Mouse (Mus musculus): ENCODE results near the gene Unc13a. TPM values are rescaled to one million over a fixed set of nuclear protein-coding genes. Genes with fewer than 3 reads are reported as not detected.
A peak's percentile ranks its signal among the peaks of the same experiment; 100 is the strongest.

Unc13a gene
- 17.8 and 20.6 TPM in 2 replicates for polyA plus RNA-seq (2014; fragmentation: Nextera tagmentation; extraction: Ambion mirVana)

GRCm38 (mm10) chr8:71671549-71671965 lies at the start of gene Unc13a:
TSS of gene Unc13a (minus strand) at chr8:71671757.
- no peaks in the 10 kb centered on the region for H3K9me3 ChIP-seq (ENCODE audit: control insufficient read depth, low read length)
- peaks cover 26% of the 10 kb centered on the region for H3K4me1 ChIP-seq (ENCODE audit: control insufficient read depth, insufficient read depth, low read length)
- no peaks in the 10 kb centered on the region for H3K27me3 ChIP-seq (ENCODE audit: control insufficient read depth, insufficient read depth, low read length)
- peak; percentile 75 for ATAC-seq (ENCODE audit: low read depth)
- peak within 1 kb of the TSS; percentile 90 for H3K27ac ChIP-seq (ENCODE audit: low read depth, low read length)
- H3K4me2 ChIP-seq (ENCODE audit: low read depth, low read length), result peak within 1 kb of the TSS; percentile 82
- H3K4me3 ChIP-seq (ENCODE audit: low read depth, low read length), result peak within 1 kb of the TSS; percentile 82
- 0% methylated on average over 42 of the region's 42 CpGs for WGBS
- no peaks in the 10 kb centered on the region for H3K36me3 ChIP-seq (ENCODE audit: control insufficient read depth, insufficient read depth, low read length)
- peak within 1 kb of the TSS; percentile 79 for H3K9ac ChIP-seq (replicated peaks; ENCODE audit: low read depth, low read length)

GRCm38 (mm10) chr8:71719928-71720457 lies 48.4 kb upstream of the Unc13a start:
- Histone ChIP-seq H3K9me3 (ENCODE audit: control insufficient read depth, low read length) (no peaks in the 10 kb centered on the region), H3K9ac (replicated peaks; ENCODE audit: low read depth, low read length) (no peak overlapping the region; the same call in 1 of the 2 replicates), H3K36me3 (ENCODE audit: control insufficient read depth, insufficient read depth, low read length) (peaks cover 18% of the 10 kb centered on the region), H3K4me2 (ENCODE audit: low read depth, low read length) (peak overlapping the region; percentile 4; the same call in 1 of the 2 replicates), H3K27me3 (ENCODE audit: control insufficient read depth, insufficient read depth, low read length) (no peaks in the 10 kb centered on the region), H3K27ac (ENCODE audit: low read depth, low read length) (peak overlapping the region; percentile 70; the same call in 1 of the 2 replicates), H3K4me3 (ENCODE audit: low read depth, low read length) (no peak overlapping the region), H3K4me1 (ENCODE audit: control insufficient read depth, insufficient read depth, low read length) (peaks cover 46% of the 10 kb centered on the region)
- ATAC-seq (ENCODE audit: low read depth), result peak; percentile 78
- WGBS, result 26% methylated on average over 7 of the region's 7 CpGs

- ATAC-seq (ENCODE audit: low read depth), result peak; percentile 46
- no peak overlapping the region for H3K9ac ChIP-seq (replicated peaks; ENCODE audit: low read depth, low read length)
- WGBS, result 22% methylated on average over 4 of the region's 4 CpGs
- peaks cover 39% of the 10 kb centered on the region for H3K4me1 ChIP-seq (ENCODE audit: control insufficient read depth, insufficient read depth, low read length)
- no peaks in the 10 kb centered on the region for H3K9me3 ChIP-seq (ENCODE audit: control insufficient read depth, low read length)
- no peaks in the 10 kb centered on the region for H3K27me3 ChIP-seq (ENCODE audit: control insufficient read depth, insufficient read depth, low read length)
- H3K27ac ChIP-seq (ENCODE audit: low read depth, low read length), result peak overlapping the region; percentile 52
- H3K4me2 ChIP-seq (ENCODE audit: low read depth, low read length), result no peak overlapping the region
- peaks cover 21% of the 10 kb centered on the region for H3K36me3 ChIP-seq (ENCODE audit: control insufficient read depth, insufficient read depth, low read length)
- H3K4me3 ChIP-seq (ENCODE audit: low read depth, low read length), result no peak overlapping the region
These were observed 47.7 kb upstream of the Unc13a start for GRCm38 (mm10) chr8:71719218-71719617.

- H3K9ac ChIP-seq (replicated peaks; ENCODE audit: low read depth, low read length), result no peak overlapping the region
- no peaks in the 10 kb centered on the region for H3K27me3 ChIP-seq (ENCODE audit: control insufficient read depth, insufficient read depth, low read length)
- H3K4me2 ChIP-seq (ENCODE audit: low read depth, low read length), result no peak overlapping the region
- no peak for ATAC-seq (ENCODE audit: low read depth)
- H3K27ac ChIP-seq (ENCODE audit: low read depth, low read length), result no peak overlapping the region
- peaks cover 36% of the 10 kb centered on the region for H3K4me1 ChIP-seq (ENCODE audit: control insufficient read depth, insufficient read depth, low read length)
- no peaks in the 10 kb centered on the region for H3K9me3 ChIP-seq (ENCODE audit: control insufficient read depth, low read length)
- H3K36me3 ChIP-seq (ENCODE audit: control insufficient read depth, insufficient read depth, low read length), result peaks cover 21% of the 10 kb centered on the region
- H3K4me3 ChIP-seq (ENCODE audit: low read depth, low read length), result no peak overlapping the region
- 29% methylated on average over 3 of the region's 3 CpGs for WGBS
These were observed 46.7 kb upstream of the Unc13a start for GRCm38 (mm10) chr8:71718252-71718651.

- Histone ChIP-seq H3K9ac (replicated peaks; ENCODE audit: low read depth, low read length) (no peak overlapping the region), H3K36me3 (ENCODE audit: control insufficient read depth, insufficient read depth, low read length) (peaks cover 21% of the 10 kb centered on the region), H3K9me3 (ENCODE audit: control insufficient read depth, low read length) (no peaks in the 10 kb centered on the region), H3K4me1 (ENCODE audit: control insufficient read depth, insufficient read depth, low read length) (peaks cover 35% of the 10 kb centered on the region), H3K27me3 (ENCODE audit: control insufficient read depth, insufficient read depth, low read length) (no peaks in the 10 kb centered on the region), H3K4me3 (ENCODE audit: low read depth, low read length) (no peak overlapping the region), H3K4me2 (ENCODE audit: low read depth, low read length) (no peak overlapping the region), H3K27ac (ENCODE audit: low read depth, low read length) (no peak overlapping the region)
- 88% methylated on average over 12 of the region's 12 CpGs for WGBS
- no peak for ATAC-seq (ENCODE audit: low read depth)
These were observed 45.5 kb upstream of the Unc13a start for GRCm38 (mm10) chr8:71717096-71717495.

GRCm38 (mm10) chr8:71716561-71717053 lies 45.0 kb upstream of the Unc13a start:
- no peak for ATAC-seq (ENCODE audit: low read depth)
- no peak overlapping the region for H3K27ac ChIP-seq (ENCODE audit: low read depth, low read length)
- no peaks in the 10 kb centered on the region for H3K9me3 ChIP-seq (ENCODE audit: control insufficient read depth, low read length)
- no peak overlapping the region for H3K4me2 ChIP-seq (ENCODE audit: low read depth, low read length)
- H3K4me3 ChIP-seq (ENCODE audit: low read depth, low read length), result no peak overlapping the region
- H3K4me1 ChIP-seq (ENCODE audit: control insufficient read depth, insufficient read depth, low read length), result peaks cover 32% of the 10 kb centered on the region
- WGBS, result 89% methylated on average over 13 of the region's 13 CpGs
- no peaks in the 10 kb centered on the region for H3K27me3 ChIP-seq (ENCODE audit: control insufficient read depth, insufficient read depth, low read length)
- H3K9ac ChIP-seq (replicated peaks; ENCODE audit: low read depth, low read length), result no peak overlapping the region
- peaks cover 21% of the 10 kb centered on the region for H3K36me3 ChIP-seq (ENCODE audit: control insufficient read depth, insufficient read depth, low read length)

GRCm38 (mm10) chr8:71715531-71715930 lies 44.0 kb upstream of the Unc13a start:
- Histone ChIP-seq H3K4me1 (ENCODE audit: control insufficient read depth, insufficient read depth, low read length) (peaks cover 24% of the 10 kb centered on the region), H3K9ac (replicated peaks; ENCODE audit: low read depth, low read length) (no peak overlapping the region), H3K27me3 (ENCODE audit: control insufficient read depth, insufficient read depth, low read length) (no peaks in the 10 kb centered on the region), H3K36me3 (ENCODE audit: control insufficient read depth, insufficient read depth, low read length) (peaks cover 21% of the 10 kb centered on the region), H3K9me3 (ENCODE audit: control insufficient read depth, low read length) (no peaks in the 10 kb centered on the region), H3K4me2 (ENCODE audit: low read depth, low read length) (no peak overlapping the region), H3K4me3 (ENCODE audit: low read depth, low read length) (no peak overlapping the region), H3K27ac (ENCODE audit: low read depth, low read length) (no peak overlapping the region)
- ATAC-seq (ENCODE audit: low read depth), result no peak
- WGBS, result 52% methylated on average over 8 of the region's 8 CpGs

- H3K27me3 ChIP-seq (ENCODE audit: control insufficient read depth, insufficient read depth, low read length), result no peaks in the 10 kb centered on the region
- peaks cover 14% of the 10 kb centered on the region for H3K36me3 ChIP-seq (ENCODE audit: control insufficient read depth, insufficient read depth, low read length)
- WGBS, result 80% methylated on average over 2 of the region's 2 CpGs
- H3K4me3 ChIP-seq (ENCODE audit: low read depth, low read length), result no peak overlapping the region
- no peak overlapping the region for H3K4me2 ChIP-seq (ENCODE audit: low read depth, low read length)
- H3K9me3 ChIP-seq (ENCODE audit: control insufficient read depth, low read length), result no peaks in the 10 kb centered on the region
- no peaks in the 10 kb centered on the region for H3K4me1 ChIP-seq (ENCODE audit: control insufficient read depth, insufficient read depth, low read length)
- no peak for ATAC-seq (ENCODE audit: low read depth)
- no peak overlapping the region for H3K27ac ChIP-seq (ENCODE audit: low read depth, low read length)
- no peak overlapping the region for H3K9ac ChIP-seq (replicated peaks; ENCODE audit: low read depth, low read length)
These were observed 40.0 kb upstream of the Unc13a start for GRCm38 (mm10) chr8:71711574-71711973.

GRCm38 (mm10) chr8:71709800-71710446 lies 38.4 kb upstream of the Unc13a start:
- no peaks in the 10 kb centered on the region for H3K27me3 ChIP-seq (ENCODE audit: control insufficient read depth, insufficient read depth, low read length)
- 19% methylated on average over 25 of the region's 25 CpGs for WGBS
- ATAC-seq (ENCODE audit: low read depth), result peak; percentile 82
- no peak overlapping the region for H3K27ac ChIP-seq (ENCODE audit: low read depth, low read length)
- H3K4me1 ChIP-seq (ENCODE audit: control insufficient read depth, insufficient read depth, low read length), result no peaks in the 10 kb centered on the region
- peaks cover 7% of the 10 kb centered on the region for H3K36me3 ChIP-seq (ENCODE audit: control insufficient read depth, insufficient read depth, low read length)
- H3K9me3 ChIP-seq (ENCODE audit: control insufficient read depth, low read length), result no peaks in the 10 kb centered on the region
- H3K4me2 ChIP-seq (ENCODE audit: low read depth, low read length), result peak overlapping the region; percentile 24
- no peak overlapping the region for H3K4me3 ChIP-seq (ENCODE audit: low read depth, low read length)
- H3K9ac ChIP-seq (replicated peaks; ENCODE audit: low read depth, low read length), result no peak overlapping the region
